Mouse (Mus musculus): ENCODE results near the gene Akap6.

DNA sequence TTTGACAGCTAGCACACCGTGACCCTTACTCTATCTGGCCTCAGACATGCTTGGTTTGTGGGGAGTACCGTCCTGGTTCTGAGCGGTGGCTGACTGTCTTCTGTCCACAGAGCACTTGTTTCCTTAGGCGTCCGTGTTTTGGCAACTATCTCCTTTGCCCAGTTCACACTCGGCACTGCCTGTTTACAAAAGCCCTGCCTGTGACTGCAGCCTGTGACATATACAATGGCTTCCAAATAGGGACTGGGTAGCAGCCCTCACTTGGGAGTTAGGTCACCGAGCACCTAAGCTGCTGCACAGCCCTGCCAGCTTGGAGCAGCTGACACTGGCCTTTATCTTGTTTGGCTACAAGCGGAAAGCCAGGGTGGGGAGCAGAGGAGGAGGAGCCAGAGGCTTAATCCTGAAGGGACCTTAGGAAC, 91.2 kb downstream of the Akap6 start:
- TF ChIP-seq POLR2A (IDR thresholded peaks at IDR 0.05; ENCODE audit: borderline replicate concordance, insufficient read depth, low read length) (peak; percentile 40; the same call in 1 of the 2 replicates), CTCF (IDR thresholded peaks at IDR 0.05; ENCODE audit: borderline replicate concordance, insufficient read depth, low read depth, low read length) (no peak)
